Mouse (Mus musculus) ZHBTc4 (cell line): ENCODE results near the gene Fbln5.
A peak's percentile ranks its signal among the peaks of the same experiment; 100 is the strongest.

ENCODE experiments used
- DNase-seq: peaks from one replicate; pipeline ENCODE4 v3.0.0-alpha.2; 2011; ENCODE audit warnings: low read depth, low spot score

The Fbln5 gene

DNA sequence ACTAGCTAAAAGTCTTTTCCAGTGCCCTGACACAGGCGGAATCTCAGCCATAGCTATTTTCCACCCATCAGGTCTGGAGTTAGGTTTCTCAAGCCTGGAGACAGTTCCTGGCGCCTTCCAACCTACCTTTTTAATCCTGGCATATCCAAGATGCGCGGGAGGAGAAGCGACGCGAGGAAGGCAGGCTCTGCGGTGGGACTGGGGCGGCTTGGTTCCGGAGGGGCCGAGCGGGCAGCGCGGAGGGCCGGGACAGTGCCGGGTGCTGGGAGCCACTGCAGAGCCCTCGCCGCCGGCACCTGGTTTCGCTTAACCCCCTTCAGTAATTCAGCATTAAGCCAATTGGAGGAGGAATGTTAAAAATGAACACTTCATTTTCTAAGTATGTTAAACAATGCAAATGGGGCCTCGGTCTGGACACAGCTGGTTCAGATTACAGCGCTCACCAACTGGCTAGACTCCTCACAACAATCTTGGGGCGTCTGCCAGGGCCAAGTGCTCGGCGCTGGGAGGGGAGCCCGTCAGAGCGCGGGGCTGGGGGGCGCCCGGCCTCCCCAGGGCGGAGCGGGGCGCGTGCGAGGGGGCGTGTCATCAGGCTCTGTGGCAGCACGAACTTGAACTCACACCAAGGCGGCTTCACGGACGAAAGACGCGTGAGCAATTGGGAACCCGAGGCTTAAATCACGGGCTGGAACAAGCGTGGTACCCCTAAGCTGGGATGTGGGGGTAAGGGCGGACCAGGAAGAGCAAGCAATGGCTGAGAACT lies at the start of gene Fbln5:
Fbln5 (minus strand) TSS at position 448 of the 763 bp plus-strand sequence.
- peak; percentile 59 for DNase-seq

DNA sequence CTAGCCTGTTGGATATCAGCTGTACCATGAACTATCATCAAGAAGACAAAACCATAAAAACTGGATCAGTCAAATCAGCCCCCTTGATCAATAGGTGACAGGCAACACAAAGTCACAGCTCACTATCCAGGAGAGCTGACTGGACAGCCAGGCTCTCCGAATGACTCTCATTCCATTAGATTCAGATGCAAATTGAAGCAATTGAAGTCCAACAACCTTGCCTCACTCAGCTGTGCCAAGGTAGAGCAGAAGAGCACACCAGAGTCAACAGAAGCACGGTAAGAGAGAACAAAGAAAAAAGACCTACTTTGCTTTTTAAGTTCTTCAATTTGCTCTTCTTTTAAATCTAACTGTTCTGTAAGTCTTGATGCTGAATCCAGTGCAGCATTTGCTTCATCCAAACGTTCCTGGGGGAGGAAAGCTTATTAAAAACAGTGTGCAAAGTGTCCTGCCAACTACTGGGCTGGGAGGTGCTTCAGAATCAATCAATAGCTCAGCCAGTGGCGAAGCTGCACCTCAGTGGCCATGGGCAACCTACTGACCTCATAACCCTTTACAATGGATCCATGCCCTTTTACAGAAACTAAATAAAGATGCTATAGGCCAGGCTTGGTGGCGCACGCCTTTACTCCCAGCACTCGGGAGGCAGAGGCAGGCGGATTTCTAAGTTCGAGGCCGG lies 43.6 kb upstream of the Fbln5 start:
- DNase-seq = peak; percentile 79

DNA sequence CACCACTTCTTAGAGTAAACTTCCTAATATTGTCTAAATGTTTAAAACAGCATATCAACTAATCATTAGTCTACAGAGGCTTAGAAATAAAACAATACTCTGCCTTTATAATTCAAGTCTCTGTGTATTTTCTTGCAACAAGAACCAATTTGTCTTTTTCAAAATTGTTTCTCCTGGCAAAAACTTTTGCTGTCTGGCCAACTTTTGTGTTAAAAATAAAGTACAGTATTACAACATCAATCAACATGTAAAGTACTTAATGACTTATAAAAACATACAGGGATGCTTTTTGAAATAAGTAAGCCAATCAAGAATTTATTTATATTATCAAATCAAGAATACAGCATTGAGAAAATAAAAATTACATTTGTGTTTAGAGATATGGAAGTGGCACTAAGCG lies 41.4 kb upstream of the Fbln5 start:
- DNase-seq = no peak

DNA sequence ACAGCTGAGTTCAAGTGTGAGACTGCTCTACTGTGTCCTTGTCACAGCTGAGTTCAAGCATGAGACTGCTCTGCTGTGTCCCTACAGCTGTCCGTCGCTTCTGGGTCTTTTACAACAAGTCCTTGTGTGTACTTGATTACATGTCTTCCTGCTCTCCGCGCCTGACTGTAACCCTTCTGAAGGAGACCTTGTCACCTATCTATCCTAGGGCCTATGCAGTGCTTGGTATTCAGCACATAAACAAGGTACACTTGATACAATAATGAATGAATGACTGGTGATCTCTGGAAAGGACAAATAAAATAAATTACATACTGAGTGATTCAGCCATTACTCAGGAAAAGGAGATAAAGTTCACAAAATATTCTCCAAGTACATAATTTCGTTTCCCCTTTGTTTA lies 39.2 kb upstream of the Fbln5 start:
- no peak for DNase-seq

DNA sequence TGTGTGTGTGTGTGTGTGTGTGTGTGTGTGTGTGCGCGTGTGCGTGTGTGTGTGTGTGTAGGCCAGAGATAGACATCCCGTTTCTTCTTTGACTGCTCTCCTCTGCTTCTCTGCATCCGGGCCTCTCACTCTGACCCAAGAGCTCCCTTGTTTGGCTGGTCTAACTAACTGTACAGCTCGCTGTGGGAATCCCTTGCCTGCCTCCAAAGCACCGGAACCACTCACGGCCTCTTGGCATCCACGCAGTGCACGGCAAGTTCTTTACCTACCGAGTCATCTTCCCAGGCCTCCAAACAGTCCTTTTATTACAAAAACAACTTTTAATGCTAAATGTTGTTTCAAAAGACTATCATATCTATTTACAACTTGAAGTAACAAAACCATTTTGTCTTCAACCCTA lies 35.5 kb upstream of the Fbln5 start:
- DNase-seq = peak; percentile 47

DNA sequence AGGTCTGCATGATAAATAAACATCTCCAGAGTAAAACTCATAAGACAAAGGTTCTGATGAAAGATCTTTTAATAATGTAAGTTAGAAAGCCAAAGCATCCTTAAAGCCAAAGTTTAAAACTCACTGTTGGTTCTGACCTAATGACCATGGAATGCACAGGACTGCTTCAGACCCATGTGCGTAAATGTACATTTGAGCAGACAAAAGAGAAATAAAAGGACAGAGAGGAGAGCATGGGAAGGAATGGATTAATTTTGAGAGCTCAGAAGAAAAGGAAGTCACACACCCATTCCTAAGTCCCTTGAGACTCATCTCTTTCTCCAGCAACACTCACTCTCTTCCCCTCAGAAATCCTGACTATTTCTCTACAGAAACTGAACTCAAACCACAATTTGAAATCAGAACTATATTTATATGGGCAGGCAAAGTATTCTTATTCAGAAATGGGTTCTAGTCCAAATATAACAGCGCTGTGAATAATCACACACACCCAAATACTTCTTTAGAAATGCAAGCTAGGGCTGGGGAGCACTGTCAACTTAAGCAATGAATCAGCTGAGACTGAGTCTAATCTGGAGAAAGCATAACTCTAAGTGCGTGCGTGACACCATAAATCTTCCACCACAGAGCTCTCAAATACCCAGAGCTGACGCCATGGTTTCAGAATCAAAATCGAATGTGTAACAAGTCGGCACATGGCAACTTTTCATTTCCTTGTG lies 33.1 kb upstream of the Fbln5 start:
- no peak for DNase-seq

DNA sequence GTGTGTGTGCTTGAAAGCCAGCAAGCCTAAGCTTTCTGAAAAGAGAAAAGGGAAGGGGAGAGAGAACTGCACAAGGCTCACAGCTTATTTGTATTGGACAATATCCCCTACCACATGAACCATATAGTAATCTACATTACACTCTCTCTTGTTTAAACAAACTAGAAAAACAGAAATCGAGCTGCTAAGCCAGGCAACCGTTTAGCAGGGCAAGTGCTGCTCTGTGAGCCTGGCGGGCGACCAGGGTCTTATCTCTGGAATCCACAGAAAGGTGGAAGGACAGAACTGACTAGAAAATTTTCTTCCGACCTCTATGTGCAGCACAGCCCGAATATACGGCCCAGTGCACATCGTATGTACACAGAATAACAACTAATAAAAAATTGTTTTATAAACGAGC lies 32.5 kb upstream of the Fbln5 start:
- DNase-seq = no peak

DNA sequence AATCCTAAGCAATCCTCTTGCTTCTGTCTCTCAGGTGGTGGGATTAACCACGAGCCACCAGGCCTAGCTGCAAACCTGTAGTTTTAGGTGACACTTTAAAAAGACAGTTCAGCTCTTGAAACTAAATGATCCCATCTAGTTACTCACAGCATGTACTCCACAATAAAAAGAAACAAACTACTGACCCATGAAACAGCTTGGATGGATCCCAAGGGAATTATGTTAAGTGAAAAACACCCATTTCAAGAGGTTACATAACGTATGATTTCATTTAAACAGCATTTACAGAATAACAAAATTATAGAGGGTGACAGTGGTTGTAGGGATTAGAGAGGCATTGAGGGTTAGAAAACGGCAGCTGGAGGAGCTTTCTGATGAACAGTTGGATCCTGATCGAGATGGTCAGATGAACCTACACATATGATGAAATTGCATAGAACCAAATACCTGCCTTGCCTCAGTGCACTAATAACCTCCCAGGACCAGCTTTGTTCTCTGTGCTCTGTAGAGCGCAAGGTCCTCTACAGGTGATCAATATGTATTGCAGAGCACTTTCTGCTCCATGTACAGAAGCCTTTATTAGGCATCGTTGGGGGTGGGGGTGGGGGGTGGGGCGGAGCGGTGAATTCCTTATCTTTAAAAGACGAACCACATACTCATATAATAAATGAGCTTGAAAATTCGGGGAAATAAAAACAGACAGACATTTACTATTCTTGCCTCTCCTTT lies 17.9 kb upstream of the Fbln5 start:
- DNase-seq = no peak

DNA sequence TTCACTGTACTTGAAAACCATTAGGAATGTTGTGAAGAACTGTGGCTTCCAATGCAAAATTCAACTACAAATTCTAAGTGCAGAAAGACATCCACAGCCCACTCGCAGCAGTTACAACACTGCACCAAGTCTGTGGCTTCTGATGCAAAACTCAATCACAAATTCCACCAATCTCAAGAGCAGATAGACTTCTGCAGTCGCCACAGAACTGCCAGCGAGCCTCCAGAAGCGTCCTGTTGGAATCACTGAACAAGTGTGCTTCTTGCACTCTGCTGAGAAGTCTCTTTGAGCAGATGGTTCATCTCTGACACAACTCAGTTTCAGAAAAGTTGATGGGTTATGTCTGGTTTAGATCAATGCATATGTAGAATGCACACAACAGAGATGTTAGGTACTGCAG lies 15.9 kb upstream of the Fbln5 start:
- no peak for DNase-seq

DNA sequence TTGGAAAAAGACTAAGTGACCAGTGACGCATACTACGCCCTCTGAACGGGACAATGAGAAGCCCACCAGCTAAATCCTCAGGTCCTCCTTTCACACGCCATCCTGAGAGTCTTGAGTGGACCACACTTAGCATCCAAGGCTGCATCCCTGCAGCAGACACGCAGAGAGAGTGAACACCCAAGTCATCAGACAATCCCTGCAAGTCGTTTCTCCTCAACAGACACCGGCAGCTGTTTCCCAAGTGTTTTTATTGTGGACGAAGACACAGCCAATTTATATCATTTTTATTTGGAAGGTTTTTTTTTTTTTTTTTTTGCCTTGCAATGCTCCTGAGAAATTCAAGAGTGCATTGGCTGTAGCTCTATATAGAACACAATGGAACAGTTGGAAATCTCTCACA lies 14.9 kb upstream of the Fbln5 start:
- DNase-seq = no peak

DNA sequence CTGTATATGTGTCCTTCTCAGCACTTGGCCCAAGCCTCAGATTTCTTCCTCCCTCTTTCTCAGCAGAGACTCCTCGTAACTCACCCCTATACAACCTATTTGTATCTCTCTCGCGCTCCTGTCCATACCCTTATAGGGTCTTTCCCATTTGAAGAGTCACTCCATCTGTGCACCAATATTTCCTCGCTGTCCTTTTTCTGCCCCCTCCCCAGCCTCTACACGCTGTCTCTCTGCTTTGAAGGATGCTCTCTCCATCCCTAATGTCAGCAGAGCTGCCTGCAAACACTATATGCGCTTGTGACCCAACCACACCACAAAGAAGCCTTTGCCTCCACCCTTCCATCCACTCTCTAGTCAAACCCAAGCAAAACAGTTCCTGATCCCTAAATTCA lies 14.3 kb upstream of the Fbln5 start:
- DNase-seq = no peak

DNA sequence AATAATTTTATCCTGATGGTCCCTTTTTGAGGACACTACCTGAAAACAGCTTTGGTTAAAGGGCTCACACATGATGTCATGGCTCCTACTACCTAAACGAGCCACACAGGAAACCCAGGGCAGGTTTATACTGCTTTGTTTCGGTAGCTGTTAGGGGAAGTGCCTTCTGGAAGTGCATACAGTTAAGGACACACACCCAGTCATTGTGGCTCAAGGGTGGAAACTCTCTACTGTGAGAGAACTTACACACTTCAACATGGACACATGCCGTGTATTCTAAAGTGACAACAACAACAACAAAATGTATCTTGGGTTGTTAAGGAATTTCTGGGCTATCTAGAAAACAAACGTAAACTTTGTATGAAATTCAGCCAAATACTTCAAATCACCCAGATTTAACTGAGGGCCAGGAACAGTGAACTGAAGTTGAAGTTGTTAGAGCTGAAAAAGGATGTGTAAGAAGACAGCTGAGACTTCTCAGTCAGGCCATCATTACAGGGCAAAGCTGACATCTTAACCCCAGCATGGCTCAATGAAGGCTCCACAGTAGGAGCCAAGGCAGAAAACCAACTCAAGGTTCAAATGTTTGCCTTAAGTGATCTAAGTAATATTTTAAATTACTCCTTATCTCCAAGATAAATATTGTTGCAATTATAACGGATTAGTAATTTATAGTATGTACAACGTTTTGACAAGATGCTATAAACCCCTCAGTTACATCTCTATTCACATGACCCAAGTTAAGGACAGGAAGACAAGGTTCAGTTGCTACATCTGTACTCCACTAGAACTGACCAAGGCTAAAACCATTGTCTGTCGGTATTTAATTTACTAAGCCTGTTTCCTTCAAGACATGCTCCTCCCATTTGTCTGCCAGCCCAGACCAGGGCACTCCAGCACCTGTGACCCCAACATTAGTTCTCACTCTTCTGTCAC lies 13.6 kb upstream of the Fbln5 start:
- DNase-seq = peak; percentile 15

DNA sequence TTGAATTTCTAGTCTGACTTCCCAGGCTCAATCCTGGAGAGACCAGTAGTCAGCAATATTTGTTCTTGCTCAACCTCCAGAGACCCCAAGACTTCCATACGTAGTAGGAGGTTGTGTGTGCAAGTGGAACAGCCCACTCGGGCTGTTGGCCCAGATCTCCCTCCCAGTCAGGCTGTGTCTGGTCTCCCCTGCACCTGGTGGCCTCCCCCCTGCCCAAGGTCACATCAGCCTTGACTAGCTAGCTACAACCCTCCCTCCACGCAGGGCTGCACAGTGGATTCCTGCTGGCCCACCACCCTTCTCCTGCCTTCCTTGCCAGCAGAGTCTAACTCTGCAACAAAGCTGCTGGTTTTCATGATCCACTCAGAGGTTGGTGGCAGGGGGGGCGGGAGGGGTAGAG lies 12.4 kb upstream of the Fbln5 start:
- peak; percentile 75 for DNase-seq

DNA sequence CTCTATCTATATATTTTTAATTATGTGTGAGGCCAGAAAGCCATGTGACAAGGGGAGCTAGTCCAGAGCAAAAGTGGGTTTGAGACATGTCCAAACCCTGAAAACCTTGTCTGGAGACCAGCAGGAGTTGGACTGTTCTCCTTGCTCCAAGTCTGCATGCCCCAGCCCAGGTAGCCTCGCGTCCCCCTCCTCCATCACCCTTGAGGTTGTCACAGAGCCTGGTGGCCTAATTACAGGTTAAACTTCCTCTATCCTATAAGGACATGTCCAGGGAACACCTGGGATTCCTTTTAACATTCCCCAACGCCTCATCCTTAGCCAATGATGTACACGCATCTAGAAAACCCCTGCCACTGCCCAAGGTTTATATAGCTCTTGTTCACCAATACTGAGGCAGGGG lies 4.3 kb upstream of the Fbln5 start:
- no peak for DNase-seq

DNA sequence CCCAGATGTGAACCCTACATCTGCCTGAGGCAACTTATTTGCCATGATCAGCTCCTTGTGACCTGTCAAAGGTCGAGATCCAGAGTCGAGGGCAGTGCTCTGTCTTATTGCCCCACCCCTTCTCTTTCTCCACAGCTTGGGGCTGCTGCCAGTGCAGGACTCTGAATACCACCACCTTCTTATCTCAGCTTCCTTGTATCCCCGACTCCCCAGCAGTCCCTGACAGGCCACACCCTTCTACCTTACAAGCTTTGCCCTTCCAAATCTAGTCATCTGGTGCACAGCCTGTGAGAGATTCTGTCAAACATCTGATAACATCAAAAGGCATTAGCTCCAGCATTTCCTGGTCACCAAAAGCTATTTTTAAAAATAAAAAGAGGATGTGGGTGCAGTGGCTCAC lies 2.7 kb upstream of the Fbln5 start:
- DNase-seq = no peak

DNA sequence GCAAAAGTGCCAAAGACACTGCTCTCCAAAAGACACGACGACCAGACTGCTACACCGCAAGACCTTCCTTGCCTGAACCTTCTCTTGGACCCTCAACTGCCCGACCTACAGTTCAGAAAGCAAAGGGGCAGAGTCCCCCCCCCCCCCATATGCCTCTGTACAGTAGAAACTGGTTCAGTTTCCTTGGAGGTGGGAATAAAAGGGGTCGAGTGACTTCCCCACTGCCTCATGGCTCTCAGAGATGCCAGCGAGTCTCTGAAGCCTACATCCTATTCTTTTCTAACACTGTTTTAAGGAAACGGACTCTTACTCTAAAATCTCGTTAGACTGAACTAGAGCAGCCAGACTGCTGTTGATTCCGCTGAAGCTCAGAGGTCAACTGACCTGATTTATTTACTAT lies 715 bp upstream of the Fbln5 start:
- DNase-seq = no peak

DNA sequence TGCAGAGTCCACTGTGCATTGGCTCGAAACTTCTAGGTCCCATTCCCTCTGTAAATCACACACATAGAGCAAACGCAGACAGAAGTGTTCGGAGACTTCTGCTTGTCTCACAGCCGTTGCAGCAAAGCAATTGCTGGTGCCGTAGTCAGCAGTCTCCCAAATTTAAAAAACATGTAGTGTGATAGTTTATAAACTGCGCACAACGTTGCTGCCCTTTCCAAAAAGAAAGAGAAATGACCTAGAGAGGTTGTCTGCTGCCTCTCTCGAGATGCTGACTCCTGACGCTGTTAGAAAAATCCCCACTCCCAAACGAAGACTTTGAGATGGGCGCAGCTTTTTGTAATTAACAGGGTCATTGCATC lies 628 bp downstream of the Fbln5 start:
- DNase-seq = no peak

DNA sequence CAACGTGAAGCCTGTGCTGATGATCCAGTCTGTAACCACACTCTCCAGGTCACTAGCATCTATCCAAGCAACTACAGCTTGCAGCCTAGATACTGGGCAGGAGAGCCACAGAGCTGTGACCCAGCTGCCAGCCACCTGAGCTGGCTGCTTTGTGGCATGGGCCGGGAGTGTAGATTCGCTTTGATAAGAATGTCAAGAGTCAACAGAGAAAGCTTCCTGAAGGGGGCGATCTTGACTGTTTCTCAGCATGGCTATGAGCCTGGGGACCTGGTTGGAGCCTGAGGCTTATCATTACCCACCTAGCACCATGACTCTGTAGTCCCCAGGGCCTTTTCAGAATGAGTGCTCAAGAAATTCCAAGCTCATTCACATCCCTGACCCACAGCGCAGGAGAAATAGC lies 2.0 kb downstream of the Fbln5 start:
- DNase-seq = peak; percentile 77

DNA sequence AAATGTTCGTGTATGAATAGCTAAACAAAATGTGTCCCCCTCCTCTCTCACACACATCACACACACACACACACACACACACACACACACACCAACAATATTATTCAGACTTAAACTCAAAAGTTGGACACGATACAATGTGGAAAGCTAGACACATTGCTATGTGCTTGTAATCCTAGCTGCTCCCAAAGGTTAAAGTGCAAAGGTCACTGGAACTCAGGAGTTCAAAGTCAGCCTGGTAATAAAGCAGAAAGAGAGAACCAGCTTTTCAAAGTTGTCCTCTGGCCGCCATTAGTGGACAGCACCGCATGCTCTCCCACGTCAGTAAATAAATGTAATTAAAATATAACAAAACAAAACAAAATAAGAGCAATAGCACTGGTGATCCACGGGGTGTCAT lies 3.1 kb downstream of the Fbln5 start:
- DNase-seq = no peak

DNA sequence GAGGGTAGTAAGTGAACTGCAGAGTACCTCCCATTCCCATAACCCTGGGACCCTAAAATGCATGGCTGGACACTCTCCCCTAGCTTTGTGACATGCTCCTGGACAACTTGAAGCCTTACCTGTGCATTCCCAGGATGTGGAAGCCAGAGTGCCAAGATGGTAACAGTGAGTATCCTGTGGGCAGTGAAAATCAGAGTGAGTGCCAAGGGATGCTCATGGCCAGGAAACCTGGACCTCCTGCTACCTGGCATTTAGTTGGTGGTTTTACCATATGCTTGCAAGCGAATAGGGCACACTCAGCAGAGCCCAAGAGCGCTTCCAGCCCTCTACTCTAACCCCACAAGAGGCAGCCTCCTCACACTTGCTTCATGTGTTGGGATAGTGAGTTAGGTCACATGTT lies 4.4 kb downstream of the Fbln5 start:
- DNase-seq = no peak

DNA sequence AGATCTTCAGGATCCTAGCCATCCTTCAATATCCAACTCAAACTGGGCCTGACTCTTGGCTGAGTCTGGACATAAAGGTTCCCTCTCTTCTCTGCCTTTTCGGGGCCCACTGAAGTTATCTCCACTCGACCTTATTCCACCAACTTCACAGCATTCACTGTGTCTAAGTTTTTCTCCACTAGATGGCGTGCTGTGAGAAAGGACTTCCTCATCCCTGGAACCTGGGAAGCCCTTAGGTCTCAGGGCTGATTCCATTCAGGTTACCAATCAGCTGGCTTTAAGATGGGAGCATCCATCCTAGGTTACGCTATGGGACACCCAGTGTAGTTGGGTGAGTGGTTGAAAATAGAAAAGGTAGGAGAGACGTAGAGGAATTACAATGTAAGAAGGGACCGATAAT lies 7.7 kb downstream of the Fbln5 start:
- peak; percentile 69 for DNase-seq
